Mouse (Mus musculus): ENCODE results near the gene Gm49425.

DNA sequence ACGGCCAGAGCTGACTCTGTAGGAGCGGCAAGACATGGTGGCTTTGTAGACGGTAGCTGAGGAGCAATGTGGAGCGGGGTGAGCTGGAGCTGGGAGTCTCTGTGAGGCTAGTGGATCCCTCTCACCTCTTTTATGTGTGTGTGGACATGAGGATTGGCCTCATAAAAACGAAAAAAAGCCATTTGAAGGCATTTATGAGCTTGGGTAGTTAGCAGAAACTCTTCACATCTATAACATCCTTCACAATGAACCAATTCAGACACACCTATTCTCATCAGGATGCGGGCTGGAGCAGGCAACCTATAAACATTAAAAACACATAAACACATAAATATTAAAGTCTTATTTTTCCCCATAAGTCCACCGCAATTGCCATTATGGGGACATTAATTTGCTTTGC is 15.7 kb upstream of the Gm49425 start, which contains the start of gene Krt84:
- TF ChIP-seq POLR2A (IDR thresholded peaks at IDR 0.05; ENCODE audit: control insufficient read depth, low read depth, low read length) (no peak), CTCF (IDR thresholded peaks at IDR 0.05; ENCODE audit: control insufficient read depth, insufficient read depth, insufficient replicate concordance, low read depth, low read length) (no peak)

Measured in testis, adult 2 months (tissue).